Mouse (Mus musculus) megakaryocyte, adult 5-6 weeks (primary cell): ENCODE data around the gene Trim15. TPM values are rescaled to one million over a fixed set of nuclear protein-coding genes. Genes with fewer than 3 reads are reported as not detected.

Source experiments
- ATAC-seq: 2 replicates; pipeline ENCODE4 v1.8.0; 2016; ENCODE audit warnings: mild to moderate bottlenecking, inconsistent platforms; ENCODE audit not compliant: poor library complexity, severe bottlenecking
- total RNA-seq, 2 experiments: library from RNA; stranded (forward) in 1 of 2; stranded (reverse) in 1 of 2; fragments of 153-499, 151-499 nt in 1 of 2; fragments of 221-1000, 200-1000 nt in 1 of 2; gene quantifications; 2 replicates each; pipeline versions ENCODE4 v1.2.3 to v1.2.4; 2015 to 2017

Trim15 gene
- total RNA-seq, 2 experiments from 2014 or later: not detected

DNA sequence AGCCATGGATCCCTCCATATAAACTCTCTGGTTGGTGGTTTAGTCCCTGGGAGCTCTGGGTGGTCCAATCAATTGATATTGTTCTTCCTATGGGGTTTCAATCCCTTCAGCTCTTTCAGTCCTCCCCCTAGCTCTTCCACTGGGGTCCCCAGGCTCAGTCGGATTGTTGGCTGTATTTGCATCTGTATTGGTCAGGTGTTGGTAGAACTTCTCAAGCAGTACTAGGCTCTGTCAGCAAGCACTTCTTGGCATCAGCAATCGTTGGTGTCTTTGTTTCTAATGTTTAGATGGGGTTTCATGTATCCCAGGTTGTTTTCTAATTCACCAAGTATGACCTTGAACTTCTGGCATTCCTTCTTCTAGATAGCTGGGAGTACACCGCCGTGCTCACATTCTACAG is 34.3 kb downstream of the Trim15 start:
- ATAC-seq: no peak

DNA sequence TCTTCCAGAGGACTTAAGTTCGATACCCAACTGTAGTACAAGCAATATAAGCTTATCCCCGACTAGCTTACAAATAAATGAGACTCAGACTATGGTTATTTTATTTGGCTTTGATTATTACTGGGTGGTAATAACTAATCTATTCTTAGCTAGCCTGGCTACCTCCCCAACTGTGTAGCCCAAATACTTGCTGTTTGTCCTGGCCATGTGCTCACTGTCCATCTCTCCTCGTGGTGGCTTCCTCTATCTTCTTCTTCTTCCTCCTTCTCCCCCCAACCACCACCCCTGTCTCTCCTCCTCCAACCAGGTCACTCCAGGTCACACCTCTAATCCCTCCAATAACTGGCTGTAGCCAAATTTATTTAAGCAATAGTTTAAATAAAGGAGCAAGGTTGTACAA is 36.5 kb downstream of the Trim15 start:
- no peak for ATAC-seq

DNA sequence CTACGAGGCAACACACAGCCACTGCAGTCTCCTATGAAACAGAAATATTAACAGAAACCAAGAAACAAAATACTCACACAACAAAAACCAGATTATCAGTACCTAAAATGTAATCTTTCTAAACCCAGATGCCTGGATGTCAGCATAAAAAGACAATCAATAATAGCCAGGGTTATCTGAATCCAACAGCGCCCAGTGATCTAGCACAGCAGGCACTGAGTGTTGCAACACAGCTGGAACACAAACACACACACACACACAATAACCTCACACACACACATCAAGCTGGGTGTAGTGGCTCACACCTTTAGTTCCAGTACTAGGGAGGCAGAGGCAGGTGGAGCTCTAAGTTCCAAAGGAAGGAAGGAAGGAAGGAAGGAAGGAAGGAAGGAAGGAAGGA is 38.5 kb downstream of the Trim15 start:
- ATAC-seq: no peak

DNA sequence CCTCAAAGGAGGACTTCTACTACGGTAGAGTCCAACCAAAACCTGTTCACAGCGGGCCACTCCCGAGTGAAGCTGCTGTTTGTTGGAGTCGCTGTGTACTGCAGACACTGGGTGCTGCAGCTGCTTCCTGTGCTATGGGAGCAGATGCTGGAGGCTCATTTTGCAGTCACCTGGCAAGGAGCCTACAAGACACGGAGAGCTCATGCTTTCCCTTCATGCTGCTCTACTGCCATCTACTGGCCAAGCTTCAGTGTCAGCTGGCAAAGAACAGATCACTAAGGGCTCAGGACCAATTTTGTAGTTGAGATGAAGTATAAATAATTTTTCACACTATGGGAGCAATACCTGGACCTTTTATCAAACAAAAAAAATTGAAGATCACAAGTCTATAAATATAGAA is 41.0 kb downstream of the Trim15 start:
- peak; percentile 81 for ATAC-seq

DNA sequence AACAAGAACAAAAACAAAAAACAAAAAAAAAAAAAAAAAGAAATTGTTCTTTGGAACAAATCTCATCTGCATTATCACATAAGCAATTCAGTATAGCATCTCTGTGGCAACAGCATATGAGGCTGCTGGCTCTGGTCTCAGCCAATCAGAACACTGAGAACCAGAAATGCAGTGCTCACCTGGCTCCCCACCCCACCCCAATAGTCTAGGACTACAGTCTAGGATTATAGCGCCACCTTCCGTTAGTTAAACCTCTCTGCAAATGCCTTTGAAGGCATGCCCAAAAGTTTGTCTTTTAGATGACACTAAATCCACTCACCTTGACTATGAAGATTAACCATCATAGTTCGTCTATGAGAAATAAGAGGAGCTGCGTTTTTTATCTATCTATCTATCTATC is 41.5 kb downstream of the Trim15 start:
- ATAC-seq: no peak

DNA sequence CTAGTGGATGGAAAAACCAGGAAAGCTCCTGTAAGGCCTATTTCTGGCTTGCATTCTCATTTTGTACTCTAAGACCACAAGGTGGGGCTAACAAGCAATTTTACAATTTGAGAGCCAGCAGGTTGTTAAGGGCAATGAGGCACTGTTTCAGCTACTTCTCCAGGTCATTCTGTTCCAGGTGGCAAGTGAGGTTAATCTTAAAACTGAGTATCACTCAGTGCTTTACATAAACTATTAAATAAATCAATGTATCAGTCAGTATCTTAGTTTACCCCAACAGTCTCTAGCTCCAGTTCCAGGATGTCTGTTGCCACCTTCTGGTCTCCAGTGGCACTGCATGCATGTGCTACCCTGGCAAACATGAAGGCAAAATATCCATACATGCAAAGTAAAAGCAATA is 43.0 kb downstream of the Trim15 start:
- peak; percentile 87 for ATAC-seq

DNA sequence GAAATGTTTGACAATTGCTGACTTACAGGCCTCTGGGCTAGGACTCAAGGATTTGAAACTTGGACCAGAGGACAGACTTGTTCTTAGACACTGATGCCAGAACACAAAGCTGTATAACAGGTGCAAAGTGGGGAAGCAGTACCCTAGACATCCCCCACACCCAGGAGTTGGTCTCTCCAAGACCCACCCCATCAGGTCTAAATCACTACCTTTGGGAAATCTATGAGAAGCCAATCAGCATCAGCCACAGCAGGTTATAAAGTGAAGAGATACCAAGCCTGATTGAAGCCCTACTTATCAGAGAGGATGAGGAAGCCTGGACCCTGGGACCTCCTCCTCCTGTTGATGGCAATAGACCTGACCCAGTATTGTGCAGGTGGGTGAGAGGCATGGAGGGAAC is 55.1 kb downstream of the Trim15 start, which contains the start of gene H2-M10.6:
H2-M10.6 (plus strand) TSS at position 301 of the 400 bp plus-strand sequence.
- no peak for ATAC-seq

Other genes with a start within 250 kb of the Trim15 start
- not detected in 2 replicates for gene H2-M9, start 224.5 kb downstream of the Trim15 start, total RNA-seq (2015)
- gene H2-M9, start 224.5 kb downstream of the Trim15 start, total RNA-seq (2017): not detected in 2 replicates
- gene H2-M1, start 195.0 kb downstream of the Trim15 start, total RNA-seq (2015): not detected in 2 replicates
- gene H2-M1, start 195.0 kb downstream of the Trim15 start, total RNA-seq (2017): not detected in 2 replicates
- gene H2-M10.5, start 94.3 kb downstream of the Trim15 start, total RNA-seq (2015): not detected in 2 replicates
- gene H2-M10.5, start 94.3 kb downstream of the Trim15 start, total RNA-seq (2017): not detected in 2 replicates
- gene H2-M10.6, start 55.0 kb downstream of the Trim15 start, total RNA-seq (2015): not detected in 2 replicates
- not detected in 2 replicates for gene H2-M10.6, start 55.0 kb downstream of the Trim15 start, total RNA-seq (2017)
- 27.4 and 29.0 TPM in 2 replicates for gene Trim26, start 30.1 kb downstream of the Trim15 start, total RNA-seq (2015)
- 19.6 and 24.9 TPM in 2 replicates for gene Trim26, start 30.1 kb downstream of the Trim15 start, total RNA-seq (2017)
- gene Trim10, start 2.4 kb upstream of the Trim15 start, total RNA-seq (2015): 0.52 and 0.76 TPM in 2 replicates
- 1.5 and 3.9 TPM in 2 replicates for gene Trim10, start 2.4 kb upstream of the Trim15 start, total RNA-seq (2017)
- gene Trim40, start 22.9 kb upstream of the Trim15 start, total RNA-seq (2015): not detected in 2 replicates
- not detected in 2 replicates for gene Trim40, start 22.9 kb upstream of the Trim15 start, total RNA-seq (2017)
- gene Trim31, start 30.9 kb upstream of the Trim15 start, total RNA-seq (2015): not detected in 2 replicates
- gene Trim31, start 30.9 kb upstream of the Trim15 start, total RNA-seq (2017): not detected in 2 replicates
- gene Rnf39, start 75.7 kb upstream of the Trim15 start, total RNA-seq (2015): not detected in 2 replicates
- gene Rnf39, start 75.7 kb upstream of the Trim15 start, total RNA-seq (2017): 0.20 TPM in 1 of 2 replicates, not detected in the other
- gene Ppp1r11, start 84.5 kb upstream of the Trim15 start, total RNA-seq (2015): 61.1 and 68.5 TPM in 2 replicates
- gene Ppp1r11, start 84.5 kb upstream of the Trim15 start, total RNA-seq (2017): 58.5 and 63.3 TPM in 2 replicates
- 85.1 and 90.6 TPM in 2 replicates for gene Znrd1, start 91.3 kb upstream of the Trim15 start, total RNA-seq (2015)
- gene Znrd1, start 91.3 kb upstream of the Trim15 start, total RNA-seq (2017): 22.5 and 32.0 TPM in 2 replicates
- gene Znrd1as, start 91.4 kb upstream of the Trim15 start, total RNA-seq (2015): 2.2 and 4.3 TPM in 2 replicates
- 5.7 and 6.5 TPM in 2 replicates for gene Znrd1as, start 91.4 kb upstream of the Trim15 start, total RNA-seq (2017)
- gene 2410137M14Rik, start 114.0 kb upstream of the Trim15 start, total RNA-seq (2015): not detected in 2 replicates
- gene 2410137M14Rik, start 114.0 kb upstream of the Trim15 start, total RNA-seq (2017): not detected in 2 replicates
- 0.23 TPM in 1 of 2 replicates, not detected in the other for gene H2-M5, start 122.3 kb upstream of the Trim15 start, total RNA-seq (2015)
- gene H2-M5, start 122.3 kb upstream of the Trim15 start, total RNA-seq (2017): not detected in 2 replicates
- not detected in 2 replicates for gene Zfp57, start 134.0 kb upstream of the Trim15 start, total RNA-seq (2015)
- gene Zfp57, start 134.0 kb upstream of the Trim15 start, total RNA-seq (2017): not detected in 2 replicates
- not detected in 2 replicates for gene Mog, start 156.2 kb upstream of the Trim15 start, total RNA-seq (2015)
- gene Mog, start 156.2 kb upstream of the Trim15 start, total RNA-seq (2017): not detected in 2 replicates
- 12.4 and 14.2 TPM in 2 replicates for gene Gabbr1, start 178.8 kb upstream of the Trim15 start, total RNA-seq (2015)
- 5.7 and 10.5 TPM in 2 replicates for gene Gabbr1, start 178.8 kb upstream of the Trim15 start, total RNA-seq (2017)
- gene Olfr90, start 221.3 kb upstream of the Trim15 start, total RNA-seq (2015): not detected in 2 replicates
- gene Olfr90, start 221.3 kb upstream of the Trim15 start, total RNA-seq (2017): not detected in 2 replicates
- gene Olfr91, start 231.1 kb upstream of the Trim15 start, total RNA-seq (2015): not detected in 2 replicates
- gene Olfr91, start 231.1 kb upstream of the Trim15 start, total RNA-seq (2017): not detected in 2 replicates